ENCODE assay signal across 14 mouse cellular contexts in the genomic region with DNA sequence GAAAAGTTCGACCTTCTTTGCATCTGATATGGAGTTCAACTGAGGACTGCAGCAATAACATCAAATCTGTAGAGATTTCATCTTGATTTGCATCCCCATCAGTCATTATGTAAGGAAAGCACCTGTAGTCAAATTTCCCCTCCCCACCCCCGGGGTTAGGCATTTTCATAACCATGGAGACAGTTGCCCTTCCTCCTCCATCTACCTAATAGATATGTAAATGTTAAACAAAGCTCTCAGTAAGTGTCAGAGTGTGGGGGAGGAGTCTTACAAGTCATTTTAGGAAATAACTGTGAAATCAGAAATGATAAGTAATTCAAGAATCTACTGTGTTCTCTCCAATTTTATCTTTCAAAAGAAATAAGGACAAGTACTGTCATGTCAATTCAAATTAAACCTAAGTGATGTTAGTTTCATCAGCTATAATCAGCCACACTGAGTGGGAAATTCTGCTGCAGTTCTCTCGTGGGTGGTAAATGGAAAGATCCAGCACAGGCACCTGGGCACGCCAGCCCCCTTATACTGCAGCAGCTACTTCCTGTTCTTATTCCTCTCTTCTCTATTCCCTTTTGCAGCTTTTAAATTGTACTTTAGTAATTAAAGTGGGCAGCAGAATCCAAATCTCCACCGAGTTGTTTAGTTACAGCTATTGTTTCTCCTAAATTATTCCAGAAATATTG. TPM values are rescaled to one million over a fixed set of nuclear protein-coding genes. Genes with fewer than 3 reads are reported as not detected.
A peak's percentile ranks its signal among the peaks of the same experiment; 100 is the strongest.
DNase-seq lines count a peak whose midpoint lies in the region; ATAC-seq and TF ChIP-seq lines count a peak whose summit lies in the region.
"Had no signal": no experiment of that assay in that cellular context is flagged by ENCODE, and none has a peak within 500 bp of the region (broad histone marks: within the 10 kb centered on the region; RNA-seq: fewer than 3 reads in every experiment).

No protein-coding gene starts in this region.

- no peak for TF ChIP-seq POLR2A in MEL (IDR thresholded peaks at IDR 0.05; ENCODE audit: control insufficient read depth in 1 of 2, insufficient read depth in 1 of 2, low read depth in 1 of 2, low read length in 2 of 2, poor library complexity in 1 of 2)
- no peak for TF ChIP-seq POLR2A in thymus, adult 2 months (IDR thresholded peaks at IDR 0.05; ENCODE audit: control insufficient read depth, extremely low read depth, insufficient read depth, low read length, poor library complexity)

- H3K36me3 ChIP-seq in MEL (ENCODE audit: control insufficient read depth in 1 of 2, insufficient read depth in 2 of 2, low read length in 2 of 2) = peaks cover 0 to 35% of the 10 kb centered on the region in 2 experiments; a peak in 2 of 4 replicates
- no peaks in the 10 kb centered on the region for H3K36me3 ChIP-seq in thymus, adult 2 months (ENCODE audit: control insufficient read depth, insufficient read depth, low read length)
- H3K36me3 ChIP-seq in neural tube, embryonic 15.5 days = no peaks in the 10 kb centered on the region
- H3K36me3 ChIP-seq: heart, embryonic 12.5 days; hindbrain, embryonic 15.5 days; lung, embryonic 15.5 days; midbrain, embryonic 12.5 days had no signal

- no peaks in the 10 kb centered on the region for H3K27me3 ChIP-seq in MEL (ENCODE audit: control insufficient read depth in 1 of 2, insufficient read depth in 2 of 2, low read length in 2 of 2)
- H3K27me3 ChIP-seq in thymus, adult 2 months (ENCODE audit: control insufficient read depth, insufficient read depth, low read length) = no peaks in the 10 kb centered on the region
- no peaks in the 10 kb centered on the region for H3K27me3 ChIP-seq in neural tube, embryonic 15.5 days (replicated peaks)
- H3K27me3 ChIP-seq: heart, embryonic 12.5 days; hindbrain, embryonic 15.5 days; lung, embryonic 15.5 days; midbrain, embryonic 12.5 days had no signal

- no peak for TF ChIP-seq CTCF in MEL (IDR thresholded peaks at IDR 0.05 in 2 of 3, conservative IDR thresholded peaks at IDR 0.05 in 1 of 3; ENCODE audit: control insufficient read depth in 1 of 3, insufficient read depth in 1 of 3, low read depth in 2 of 3, low read length in 3 of 3, poor library complexity in 1 of 3, severe bottlenecking in 1 of 3)
- no peak for TF ChIP-seq CTCF in thymus, adult 2 months (IDR thresholded peaks at IDR 0.05; ENCODE audit: borderline replicate concordance, control insufficient read depth, extremely low read depth, insufficient read depth, low read length, poor library complexity)

- H3K9ac ChIP-seq in MEL (ENCODE audit: control insufficient read depth, low read depth, low read length, poor library complexity, severe bottlenecking) = no peak overlapping the region
- H3K9ac ChIP-seq in neural tube, embryonic 15.5 days (replicated peaks) = no peak overlapping the region
- H3K9ac ChIP-seq: heart, embryonic 12.5 days; hindbrain, embryonic 15.5 days; lung, embryonic 15.5 days; midbrain, embryonic 12.5 days had no signal

- ATAC-seq in neural tube, embryonic 15.5 days (ENCODE audit: low FRiP score) = no peak

- H3K4me2 ChIP-seq in neural tube, embryonic 15.5 days = no peak overlapping the region
- H3K4me2 ChIP-seq: heart, embryonic 12.5 days; hindbrain, embryonic 15.5 days; lung, embryonic 15.5 days; midbrain, embryonic 12.5 days had no signal

- TF ChIP-seq RAD21 in MEL (IDR thresholded peaks at IDR 0.05; ENCODE audit: low read depth, low read length) = no peak

- H3K4me3 ChIP-seq in MEL (ENCODE audit: control insufficient read depth in 1 of 2, insufficient read depth in 1 of 2, low read depth in 2 of 2, low read length in 2 of 2) = no peak overlapping the region
- no peak overlapping the region for H3K4me3 ChIP-seq in thymus, adult 2 months (ENCODE audit: control insufficient read depth, insufficient read depth, low read length)
- H3K4me3 ChIP-seq in neural tube, embryonic 15.5 days (replicated peaks) = no peak overlapping the region
- H3K4me3 ChIP-seq: heart, embryonic 12.5 days; hindbrain, embryonic 15.5 days; lung, embryonic 15.5 days; midbrain, embryonic 12.5 days had no signal

- H3K9me3 ChIP-seq in MEL (replicated peaks; ENCODE audit: insufficient read depth, low read length) = no peaks in the 10 kb centered on the region
- H3K9me3 ChIP-seq in neural tube, embryonic 15.5 days (replicated peaks) = no peaks in the 10 kb centered on the region
- H3K9me3 ChIP-seq: heart, embryonic 12.5 days; hindbrain, embryonic 15.5 days; lung, embryonic 15.5 days; midbrain, embryonic 12.5 days had no signal

- TF ChIP-seq EP300 in MEL (IDR thresholded peaks at IDR 0.05; ENCODE audit: low read depth in 1 of 2, low read length in 2 of 2) = peak; percentile 6 to 9; a peak in 1 of 4 replicates

- peak; percentile 54 for DNase-seq in left cerebral cortex, adult 11 months (ENCODE audit: low spot score)
- DNase-seq in left cerebral cortex, postnatal 4 days = no peak
- peak; percentile 53 for DNase-seq in MEL (ENCODE audit: low read depth, low spot score)
- DNase-seq in induced T-regulatory cell, adult 2 months (ENCODE audit: low read depth) = peak; percentile 80
- peak; percentile 27 for DNase-seq in thymus, adult 2 months
- DNase-seq in Muller cell, postnatal 12 days (ENCODE audit: inconsistent ontology term) = no peak
- DNase-seq in kidney, postnatal 14 days = no peak
- DNase-seq: adrenal gland, postnatal 36 days had no signal

- no peak overlapping the region for H3K27ac ChIP-seq in MEL (ENCODE audit: control insufficient read depth, low read depth, low read length)
- peak overlapping the region; percentile 25; the same call in 1 of the 2 replicates for H3K27ac ChIP-seq in thymus, adult 2 months (ENCODE audit: control insufficient read depth, insufficient read depth, low read length)
- no peak overlapping the region for H3K27ac ChIP-seq in neural tube, embryonic 15.5 days (replicated peaks)
- H3K27ac ChIP-seq: hindbrain, embryonic 15.5 days; kidney, postnatal 0 days; lung, embryonic 15.5 days; midbrain, embryonic 12.5 days had no signal

- 31% methylated on average over 5 of the region's 5 CpGs for WGBS in thymus, adult 2 months
- 53% methylated on average over 5 of the region's 5 CpGs for WGBS in neural tube, embryonic 15.5 days

- intact Hi-C loops in left cerebral cortex, postnatal 4 days (cut with DNase I) = no loop called here

- peaks cover 20 to 23% of the 10 kb centered on the region in 2 experiments for H3K4me1 ChIP-seq in MEL (ENCODE audit: control insufficient read depth in 1 of 2, insufficient read depth in 2 of 2, low read length in 2 of 2)
- 0 out of 2 replicates have a peak, but pooled peaks cover 2% of the 10 kb centered on the region for H3K4me1 ChIP-seq in thymus, adult 2 months (replicated peaks; ENCODE audit: control insufficient read depth, insufficient read depth, low read length)
- H3K4me1 ChIP-seq in neural tube, embryonic 15.5 days = no peaks in the 10 kb centered on the region
- H3K4me1 ChIP-seq: hindbrain, embryonic 15.5 days; lung, embryonic 15.5 days; midbrain, embryonic 12.5 days had no signal

- H3K79me2 ChIP-seq in MEL (ENCODE audit: control insufficient read depth, insufficient read depth, low read length, poor library complexity) = no peaks in the 10 kb centered on the region

TF ChIP-seq in MEL, 35 proteins besides CTCF, POLR2A, EP300 and RAD21:
- TF ChIP-seq MYC (IDR thresholded peaks at IDR 0.05; ENCODE audit: low read depth, low read length) (no peak), ZMIZ1 (IDR thresholded peaks at IDR 0.05; ENCODE audit: low read depth, low read length) (no peak), ELF1 (IDR thresholded peaks at IDR 0.05; ENCODE audit: low read depth, low read length) (no peak), JUND (IDR thresholded peaks at IDR 0.05; ENCODE audit: low read depth, low read length) (no peak), KAT2A (conservative IDR thresholded peaks at IDR 0.05; ENCODE audit: low read depth, low read length) (no peak), CHD1 (IDR thresholded peaks at IDR 0.05; ENCODE audit: low read depth, low read length) (no peak), BHLHE40 (IDR thresholded peaks at IDR 0.05; ENCODE audit: borderline replicate concordance, low read depth, low read length) (no peak), E2F4 (IDR thresholded peaks at IDR 0.05; ENCODE audit: borderline replicate concordance, low read depth, low read length) (no peak)

RNA-seq across cellular contexts. Expression of a gene that starts 35.2 kb away (rescaled TPM):
- total RNA-seq in left cerebral cortex, postnatal 4 days (2021) = 10 to 100 TPM; 28.8 to 33.1 TPM
- total RNA-seq in MEL (2012; rRNA removed) = 10.4 and 11.3 TPM in 2 replicates
- 10 to 100 TPM in 1 of 2 experiments, not detected in 1; 15.8 TPM for polyA plus RNA-seq in MEL (2012; ENCODE audit: insufficient read depth in 1 of 2, insufficient read length in 2 of 2, low read depth in 1 of 2, low replicate concordance in 2 of 2, missing spikeins in 1 of 2)
- 3.4 and 3.5 TPM in 2 replicates for polyA plus RNA-seq in thymus, adult 2 months (2012; rRNA removed)
- 9.5 and 9.7 TPM in 2 replicates for polyA plus RNA-seq in neural tube, embryonic 15.5 days (2015; fragmentation: Nextera tagmentation; extraction: Ambion mirVana)

RNA-seq across cellular contexts. Expression of a gene that starts 45.3 kb away (rescaled TPM):
- total RNA-seq in left cerebral cortex, postnatal 4 days (2021) = 1 to 10 TPM; 2.2 to 2.9 TPM
- total RNA-seq in MEL (2012; rRNA removed) = 11.8 and 15.0 TPM in 2 replicates
- 1 to 10 TPM in 1 of 2 experiments, not detected in 1; 8.6 TPM for polyA plus RNA-seq in MEL (2012; ENCODE audit: insufficient read depth in 1 of 2, insufficient read length in 2 of 2, low read depth in 1 of 2, low replicate concordance in 2 of 2, missing spikeins in 1 of 2)
- polyA plus RNA-seq in thymus, adult 2 months (2012; rRNA removed) = not detected in 2 replicates
- 4.3 and 8.4 TPM in 2 replicates for polyA plus RNA-seq in neural tube, embryonic 15.5 days (2015; fragmentation: Nextera tagmentation; extraction: Ambion mirVana)

RNA-seq across cellular contexts. Expression of a gene that starts 45.6 kb away (rescaled TPM):
- total RNA-seq in left cerebral cortex, postnatal 4 days (2021) = 10 to 100 TPM; 60.6 to 68.7 TPM
- 113 and 128 TPM in 2 replicates for total RNA-seq in MEL (2012; rRNA removed)
- polyA plus RNA-seq in MEL (2012; ENCODE audit: insufficient read depth in 1 of 2, insufficient read length in 2 of 2, low read depth in 1 of 2, low replicate concordance in 2 of 2, missing spikeins in 1 of 2) = 100 to 1,000 TPM in 1 of 2 experiments, not detected in 1; 102 TPM
- polyA plus RNA-seq in thymus, adult 2 months (2012; rRNA removed) = 12.2 and 13.0 TPM in 2 replicates
- polyA plus RNA-seq in neural tube, embryonic 15.5 days (2015; fragmentation: Nextera tagmentation; extraction: Ambion mirVana) = 243 and 255 TPM in 2 replicates

RNA-seq across cellular contexts. Expression of a gene that starts 53.7 kb away (rescaled TPM):
- 100 to 1,000 TPM; 194 to 197 TPM for total RNA-seq in left cerebral cortex, postnatal 4 days (2021)
- total RNA-seq in MEL (2012; rRNA removed) = 552 and 588 TPM in 2 replicates
- polyA plus RNA-seq in MEL (2012; ENCODE audit: insufficient read depth in 1 of 2, insufficient read length in 2 of 2, low read depth in 1 of 2, low replicate concordance in 2 of 2, missing spikeins in 1 of 2) = 100 to 1,000 TPM; 387 to 567 TPM
- 206 and 311 TPM in 2 replicates for polyA plus RNA-seq in thymus, adult 2 months (2012; rRNA removed)
- polyA plus RNA-seq in neural tube, embryonic 15.5 days (2015; fragmentation: Nextera tagmentation; extraction: Ambion mirVana) = 261 and 275 TPM in 2 replicates

Comparison
In these comparisons a context has a peak if more than half of its experiments do, and no peak if none do; other contexts are left out.
1. DNase-seq: peak in left cerebral cortex, adult 11 months (single experiment), MEL (single experiment), induced T-regulatory cell, adult 2 months (single experiment) and thymus, adult 2 months (single experiment); none in left cerebral cortex, postnatal 4 days (single experiment), Muller cell, postnatal 12 days (single experiment) and kidney, postnatal 14 days (single experiment).